Mouse (Mus musculus): ENCODE measurements around the gene Zfp36l2. TPM values are rescaled to one million over a fixed set of nuclear protein-coding genes. Genes with fewer than 3 reads are reported as not detected.
"Not testable (repeated sequence)": the region's sequence is repeated elsewhere in the genome, so short reads cannot be mapped to it uniquely, and the experiment has no call there.

Gene Zfp36l2
- 15.8 and 16.0 TPM in 2 replicates for polyA plus RNA-seq (2014; fragmentation: Nextera tagmentation; extraction: Ambion mirVana)

DNA sequence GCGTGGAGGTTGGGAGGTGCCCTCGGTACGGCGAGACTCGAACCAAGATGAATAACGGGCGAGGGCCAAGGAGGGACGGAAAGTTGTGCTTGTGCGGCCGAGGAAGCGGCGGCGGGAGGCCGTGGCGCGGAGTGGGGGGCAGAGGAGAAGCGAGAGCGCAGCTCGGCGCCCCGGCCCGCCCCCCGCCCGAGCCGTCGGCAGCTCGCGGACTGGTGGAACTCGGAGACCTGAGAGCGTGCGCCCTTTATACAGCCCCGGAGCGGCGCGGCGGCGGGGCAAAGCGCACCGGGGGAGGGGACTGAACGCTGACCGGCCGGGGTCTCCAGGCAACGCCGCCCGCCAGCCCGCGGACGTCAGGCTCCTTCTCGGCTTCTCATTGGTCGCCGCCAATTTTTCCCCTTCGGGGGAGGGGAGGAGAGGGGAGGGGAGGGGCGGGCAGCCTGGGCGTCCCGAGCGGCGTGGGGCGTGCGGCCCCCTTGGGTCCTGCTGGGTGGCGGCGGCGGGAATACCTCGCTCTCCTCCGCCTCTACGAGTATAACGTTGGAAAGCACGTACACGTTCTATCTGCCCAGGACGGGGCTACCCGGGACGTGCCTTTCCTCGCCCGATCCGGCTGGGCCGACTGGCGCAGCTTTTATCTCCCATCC, at the start of gene Zfp36l2:
TSS of gene Zfp36l2 (minus strand) at position 221 of the 647 bp plus-strand sequence.
- H3K9ac ChIP-seq (ENCODE audit: low read depth, low read length), result peak within 1 kb of the TSS; percentile 88
- peaks cover 9% of the 10 kb centered on the region for H3K4me1 ChIP-seq (replicated peaks; ENCODE audit: control insufficient read depth, insufficient read depth, low read length)
- DNase-seq (ENCODE audit: low spot score) (peak; percentile 92), ATAC-seq (ENCODE audit: low FRiP score) (peak; percentile 83)
- H3K27me3 ChIP-seq (ENCODE audit: control insufficient read depth, insufficient read depth, low read length), result peaks cover 3% of the 10 kb centered on the region; the same call in 1 of the 2 replicates
- 1% methylated on average over 51 of the region's 76 CpGs for WGBS
- H3K27ac ChIP-seq (ENCODE audit: low read depth, low read length), result peak within 1 kb of the TSS; percentile 94
- no peaks in the 10 kb centered on the region; the same call in 1 of the 2 replicates for H3K36me3 ChIP-seq (ENCODE audit: control insufficient read depth, insufficient read depth, low read length)
- peak within 1 kb of the TSS; percentile 79 for H3K4me2 ChIP-seq (replicated peaks; ENCODE audit: low read depth, low read length)
- H3K9me3 ChIP-seq (ENCODE audit: control insufficient read depth, low read length), result no peaks in the 10 kb centered on the region
- H3K4me3 ChIP-seq (ENCODE audit: low read depth, low read length), result peak within 1 kb of the TSS; percentile 82

DNA sequence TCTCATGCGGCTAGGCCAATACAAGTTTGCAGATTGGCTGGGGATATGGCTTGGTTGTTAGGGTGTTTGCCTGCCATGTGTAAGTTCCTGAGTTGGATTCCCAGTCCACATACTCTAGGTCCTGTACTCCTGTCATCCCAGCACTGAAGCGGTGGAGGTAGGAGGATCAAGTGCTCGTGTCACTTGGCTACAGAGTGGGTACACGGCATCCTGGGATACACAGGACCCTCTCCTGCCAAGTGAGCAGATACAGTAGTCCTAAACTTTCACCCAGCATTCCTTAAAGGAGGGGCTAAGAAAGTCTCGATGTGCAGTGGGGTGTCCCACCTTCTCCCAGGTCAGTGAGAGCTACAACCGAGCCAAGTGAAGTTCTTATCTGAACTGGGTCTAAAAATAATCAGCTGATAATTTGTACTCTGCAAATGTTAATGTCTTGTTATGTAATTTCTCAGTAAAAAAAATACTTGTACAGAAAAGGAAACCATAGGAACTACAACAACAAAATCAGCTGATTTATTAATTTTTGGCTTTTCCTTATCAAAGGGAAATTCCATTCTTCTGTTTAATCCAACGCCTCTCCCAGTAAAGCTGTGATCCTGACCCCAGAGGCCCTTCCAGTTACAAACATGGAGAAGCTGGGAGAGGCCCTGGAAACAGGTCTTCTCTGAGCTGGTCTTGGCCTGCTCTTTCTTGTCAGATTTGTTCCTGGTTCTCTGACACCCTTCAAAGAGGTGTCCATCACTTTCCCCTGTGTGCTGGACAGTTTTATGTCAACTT, 49.2 kb upstream of the Zfp36l2 start:
- Histone ChIP-seq H3K9ac (ENCODE audit: low read depth, low read length) (no peak overlapping the region), H3K9me3 (ENCODE audit: control insufficient read depth, low read length) (no peaks in the 10 kb centered on the region), H3K4me1 (replicated peaks; ENCODE audit: control insufficient read depth, insufficient read depth, low read length) (no peaks in the 10 kb centered on the region), H3K36me3 (ENCODE audit: control insufficient read depth, insufficient read depth, low read length) (no peaks in the 10 kb centered on the region), H3K4me2 (replicated peaks; ENCODE audit: low read depth, low read length) (no peak overlapping the region), H3K27me3 (ENCODE audit: control insufficient read depth, insufficient read depth, low read length) (no peaks in the 10 kb centered on the region), H3K27ac (ENCODE audit: low read depth, low read length) (no peak overlapping the region), H3K4me3 (ENCODE audit: low read depth, low read length) (no peak overlapping the region)
- ATAC-seq (ENCODE audit: low FRiP score) (no peak), DNase-seq (ENCODE audit: low spot score) (no peak)
- WGBS, result 95% methylated on average over 7 of the region's 7 CpGs

DNA sequence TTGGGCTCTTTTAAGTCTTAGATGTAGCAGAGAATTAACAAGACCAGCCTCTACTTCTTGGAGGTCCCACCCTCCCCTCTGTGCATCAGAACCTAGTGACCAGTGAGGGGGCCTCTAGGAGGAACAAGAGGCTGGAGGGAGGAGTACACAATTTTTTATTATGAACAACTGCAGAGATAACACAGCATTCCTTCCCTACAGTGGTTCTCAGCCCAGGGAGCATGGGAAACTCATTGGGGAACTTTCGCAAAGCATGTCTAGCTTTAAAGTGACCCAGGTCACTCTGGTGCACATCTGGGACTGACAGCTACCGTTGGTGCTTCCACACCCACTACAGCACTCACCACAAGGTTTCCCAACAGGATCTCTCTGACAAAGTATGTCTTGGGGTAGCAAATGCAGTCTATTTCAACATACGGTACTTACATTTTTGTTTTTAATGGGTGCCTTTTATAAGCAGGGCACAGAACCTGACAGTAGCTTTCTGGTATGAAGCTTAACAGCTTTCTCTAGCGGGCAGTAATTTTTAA, 47.7 kb upstream of the Zfp36l2 start:
- no peak for ATAC-seq (ENCODE audit: low FRiP score)

DNA sequence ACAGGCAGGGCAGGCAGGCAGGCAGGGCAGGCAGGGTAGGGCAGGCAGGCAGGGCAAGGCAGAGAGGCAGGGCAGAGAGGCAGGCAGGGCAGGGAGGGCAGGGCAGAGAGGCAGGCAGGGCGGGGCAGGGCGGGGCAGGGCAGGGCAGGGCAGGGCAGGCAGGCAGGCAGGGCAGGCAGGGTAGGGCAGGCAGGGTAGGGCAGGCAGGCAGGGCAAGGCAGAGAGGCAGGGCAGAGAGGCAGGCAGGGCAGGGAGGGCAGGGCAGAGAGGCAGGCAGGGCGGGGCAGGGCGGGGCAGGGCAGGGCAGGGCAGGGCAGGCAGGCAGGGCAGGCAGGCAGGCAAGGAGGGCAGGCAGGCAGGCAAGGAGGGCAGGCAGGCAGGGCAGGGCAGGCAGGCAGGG, 47.0 kb upstream of the Zfp36l2 start:
- not testable (repeated sequence) for H3K4me2 ChIP-seq (replicated peaks; ENCODE audit: low read depth, low read length); H3K4me3 ChIP-seq (ENCODE audit: low read depth, low read length); H3K9me3 ChIP-seq (ENCODE audit: control insufficient read depth, low read length); H3K36me3 ChIP-seq (ENCODE audit: control insufficient read depth, insufficient read depth, low read length); H3K27me3 ChIP-seq (ENCODE audit: control insufficient read depth, insufficient read depth, low read length); DNase-seq (ENCODE audit: low spot score); H3K9ac ChIP-seq (ENCODE audit: low read depth, low read length); ATAC-seq (ENCODE audit: low FRiP score); H3K4me1 ChIP-seq (replicated peaks; ENCODE audit: control insufficient read depth, insufficient read depth, low read length); H3K27ac ChIP-seq (ENCODE audit: low read depth, low read length)
- no CpG with 5 or more reads among the region's 4 CpGs for WGBS

More for the DNA sequence above, 47.7 kb upstream of the Zfp36l2 start:
- Histone ChIP-seq H3K4me1 (replicated peaks; ENCODE audit: control insufficient read depth, insufficient read depth, low read length) (no peaks in the 10 kb centered on the region), H3K9ac (ENCODE audit: low read depth, low read length) (no peak overlapping the region), H3K4me2 (replicated peaks; ENCODE audit: low read depth, low read length) (no peak overlapping the region), H3K36me3 (ENCODE audit: control insufficient read depth, insufficient read depth, low read length) (no peaks in the 10 kb centered on the region), H3K4me3 (ENCODE audit: low read depth, low read length) (no peak overlapping the region), H3K27ac (ENCODE audit: low read depth, low read length) (no peak overlapping the region), H3K27me3 (ENCODE audit: control insufficient read depth, insufficient read depth, low read length) (no peaks in the 10 kb centered on the region), H3K9me3 (ENCODE audit: control insufficient read depth, low read length) (no peaks in the 10 kb centered on the region)
- DNase-seq (ENCODE audit: low spot score), result no peak
- WGBS, result 84% methylated on average over 4 of the region's 4 CpGs

DNA sequence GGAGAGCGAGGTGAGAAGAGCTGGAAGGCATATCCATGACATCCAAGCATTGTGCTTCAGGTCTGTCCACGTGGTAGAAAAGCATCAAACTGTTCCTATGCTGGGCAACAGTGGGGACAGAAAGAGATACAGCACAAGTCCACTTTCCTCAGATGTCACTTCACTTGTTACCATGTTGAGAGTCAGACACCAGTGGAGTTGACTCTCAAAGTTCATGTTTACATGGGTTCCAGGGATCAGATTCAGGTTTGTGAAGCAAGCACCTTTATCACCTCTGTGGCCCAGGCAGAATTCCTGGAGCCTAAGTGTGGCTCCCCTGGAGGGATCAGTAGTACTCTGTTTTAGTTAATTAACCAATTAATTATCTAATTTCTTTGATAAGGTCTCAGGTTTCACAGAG, 46.0 kb upstream of the Zfp36l2 start:
- no peak for DNase-seq (ENCODE audit: low spot score)
- no peaks in the 10 kb centered on the region for H3K36me3 ChIP-seq (ENCODE audit: control insufficient read depth, insufficient read depth, low read length)
- no peak overlapping the region for H3K9ac ChIP-seq (ENCODE audit: low read depth, low read length)
- no peaks in the 10 kb centered on the region for H3K9me3 ChIP-seq (ENCODE audit: control insufficient read depth, low read length)
- H3K4me3 ChIP-seq (ENCODE audit: low read depth, low read length), result no peak overlapping the region
- no peak for ATAC-seq (ENCODE audit: low FRiP score)
- H3K4me1 ChIP-seq (replicated peaks; ENCODE audit: control insufficient read depth, insufficient read depth, low read length), result no peaks in the 10 kb centered on the region
- 92% methylated on average over 2 of the region's 2 CpGs for WGBS
- H3K27me3 ChIP-seq (ENCODE audit: control insufficient read depth, insufficient read depth, low read length), result no peaks in the 10 kb centered on the region
- no peak overlapping the region for H3K4me2 ChIP-seq (replicated peaks; ENCODE audit: low read depth, low read length)
- no peak overlapping the region for H3K27ac ChIP-seq (ENCODE audit: low read depth, low read length)

DNA sequence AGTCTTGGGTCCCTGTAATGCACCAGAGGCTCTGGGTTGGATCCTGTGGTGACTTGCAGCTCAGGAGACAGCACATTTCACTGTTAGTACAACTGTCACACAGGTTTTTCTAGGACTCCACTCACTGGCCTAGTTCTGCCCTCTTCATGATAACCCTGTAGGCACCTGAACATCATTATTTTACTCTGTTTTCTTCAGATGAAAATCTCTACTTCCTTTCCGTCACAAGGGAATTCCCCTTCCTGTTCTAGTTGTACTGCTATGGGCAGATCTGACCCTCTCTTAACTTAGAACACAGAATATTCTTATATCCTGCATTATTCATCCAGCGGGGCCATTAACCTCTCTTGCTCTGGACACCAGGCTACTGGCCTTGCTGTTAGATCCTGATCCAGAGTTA, 43.6 kb upstream of the Zfp36l2 start:
- ATAC-seq (ENCODE audit: low FRiP score), result no peak
- Histone ChIP-seq H3K27me3 (ENCODE audit: control insufficient read depth, insufficient read depth, low read length) (no peaks in the 10 kb centered on the region), H3K36me3 (ENCODE audit: control insufficient read depth, insufficient read depth, low read length) (no peaks in the 10 kb centered on the region), H3K9me3 (ENCODE audit: control insufficient read depth, low read length) (no peaks in the 10 kb centered on the region), H3K4me3 (ENCODE audit: low read depth, low read length) (no peak overlapping the region), H3K4me2 (replicated peaks; ENCODE audit: low read depth, low read length) (no peak overlapping the region), H3K4me1 (replicated peaks; ENCODE audit: control insufficient read depth, insufficient read depth, low read length) (no peaks in the 10 kb centered on the region), H3K27ac (ENCODE audit: low read depth, low read length) (no peak overlapping the region; the same call in 1 of the 2 replicates), H3K9ac (ENCODE audit: low read depth, low read length) (no peak overlapping the region)
- no peak for DNase-seq (ENCODE audit: low spot score)
- WGBS, result 88% methylated on average over 2 of the region's 2 CpGs

DNA sequence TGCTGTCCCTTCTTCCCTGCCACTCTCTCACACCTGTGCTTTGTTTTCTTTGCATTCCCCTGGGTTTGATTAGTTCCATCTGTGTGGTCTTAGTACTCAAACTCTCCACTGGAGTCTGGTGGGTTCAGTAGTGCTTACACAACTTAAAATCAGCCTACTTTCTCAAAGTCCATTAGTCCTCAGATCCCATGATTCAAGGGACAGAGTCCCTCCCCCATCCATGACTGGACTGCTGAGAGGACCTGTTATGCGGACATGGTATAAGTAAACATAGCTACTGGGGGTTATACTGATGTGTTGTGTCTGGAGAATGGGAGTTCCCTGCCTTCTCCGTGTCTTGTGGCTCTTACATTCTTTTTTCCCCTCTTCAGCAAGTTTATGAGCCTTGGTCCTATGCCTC, 40.5 kb upstream of the Zfp36l2 start:
- ATAC-seq (ENCODE audit: low FRiP score) (no peak), DNase-seq (ENCODE audit: low spot score) (no peak)
- no peak overlapping the region for H3K27ac ChIP-seq (ENCODE audit: low read depth, low read length)
- H3K9ac ChIP-seq (ENCODE audit: low read depth, low read length), result no peak overlapping the region
- H3K4me3 ChIP-seq (ENCODE audit: low read depth, low read length), result no peak overlapping the region
- no peaks in the 10 kb centered on the region for H3K27me3 ChIP-seq (ENCODE audit: control insufficient read depth, insufficient read depth, low read length)
- no peak overlapping the region for H3K4me2 ChIP-seq (replicated peaks; ENCODE audit: low read depth, low read length)
- WGBS, result 70% methylated on average over 2 of the region's 2 CpGs
- H3K36me3 ChIP-seq (ENCODE audit: control insufficient read depth, insufficient read depth, low read length), result no peaks in the 10 kb centered on the region
- H3K9me3 ChIP-seq (ENCODE audit: control insufficient read depth, low read length), result no peaks in the 10 kb centered on the region
- no peaks in the 10 kb centered on the region for H3K4me1 ChIP-seq (replicated peaks; ENCODE audit: control insufficient read depth, insufficient read depth, low read length)

DNA sequence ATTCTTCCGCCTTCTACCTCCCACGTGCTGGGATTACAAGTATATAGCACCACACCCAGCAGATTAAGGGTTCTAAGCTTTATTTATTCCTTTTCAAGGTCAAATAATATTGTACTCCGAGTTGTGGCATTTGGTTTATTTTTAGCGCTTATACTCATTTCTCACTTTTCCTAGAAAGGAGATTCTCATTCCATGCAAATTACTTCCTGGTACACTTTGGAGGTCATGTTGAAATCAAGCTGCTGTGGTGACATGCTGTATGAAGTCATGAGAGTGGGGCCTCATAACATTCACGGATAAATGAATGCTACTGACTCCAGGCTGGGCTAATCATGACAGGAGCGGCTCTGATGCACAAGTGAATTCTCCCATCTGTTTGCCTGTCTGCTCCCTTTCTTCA, 38.9 kb upstream of the Zfp36l2 start:
- H3K4me1 ChIP-seq (replicated peaks; ENCODE audit: control insufficient read depth, insufficient read depth, low read length), result no peaks in the 10 kb centered on the region
- no peak overlapping the region for H3K4me3 ChIP-seq (ENCODE audit: low read depth, low read length)
- H3K9me3 ChIP-seq (ENCODE audit: control insufficient read depth, low read length), result no peaks in the 10 kb centered on the region
- DNase-seq (ENCODE audit: low spot score) (no peak), ATAC-seq (ENCODE audit: low FRiP score) (no peak)
- WGBS, result 88% methylated on average over 6 of the region's 6 CpGs
- no peaks in the 10 kb centered on the region for H3K27me3 ChIP-seq (ENCODE audit: control insufficient read depth, insufficient read depth, low read length)
- H3K9ac ChIP-seq (ENCODE audit: low read depth, low read length), result no peak overlapping the region
- no peak overlapping the region for H3K4me2 ChIP-seq (replicated peaks; ENCODE audit: low read depth, low read length)
- H3K27ac ChIP-seq (ENCODE audit: low read depth, low read length), result no peak overlapping the region
- H3K36me3 ChIP-seq (ENCODE audit: control insufficient read depth, insufficient read depth, low read length), result no peaks in the 10 kb centered on the region

Data from hindbrain, embryonic 11.5 days (tissue).